Mouse (Mus musculus): ENCODE data around the gene Gm21117. TPM values are rescaled to one million over a fixed set of nuclear protein-coding genes. Genes with fewer than 3 reads are reported as not detected.
"Not testable (repeated sequence)": the region's sequence is repeated elsewhere in the genome, so short reads cannot be mapped to it uniquely, and the experiment has no call there.

Gene Gm21117
- polyA plus RNA-seq (2012; rRNA removed) = not detected in 2 replicates

GRCm38 (mm10) chrY:51124920-51125319, at the start of gene Gm21117:
Gm21117 (plus strand) TSS chrY:51125220.
- no CpG with 5 or more reads among the region's 6 CpGs for WGBS
- not testable (repeated sequence) for DNase-seq (ENCODE audit: low read depth, low spot score)

Data from large intestine, adult 2 months (tissue).